Mouse (Mus musculus) small intestine, adult 2 months (tissue): ENCODE results near the gene Ptgr2.

ENCODE experiments used
- CTCF ChIP-seq: fragments of 200-500 bp; IDR thresholded peaks from 2 replicates; pipeline ENCODE4 v1.5.1; 2012; ENCODE audit warnings: low read depth, mild to moderate bottlenecking, control low read depth, inconsistent platforms, low read length, moderate library complexity, mixed read lengths; ENCODE audit not compliant: insufficient replicate concordance, insufficient read length; ENCODE audit errors: extremely low read depth
- POLR2A ChIP-seq: fragments of 200-500 bp; IDR thresholded peaks from 2 replicates; pipeline ENCODE4 v1.6.1; 2012; ENCODE audit warnings: low read depth, mild to moderate bottlenecking, control low read depth, inconsistent platforms, low read length, moderate library complexity

GRCm38 (mm10) chr12:84243076-84243770 is 41.8 kb upstream of the Ptgr2 start:
- TF ChIP-seq CTCF (no peak), POLR2A (no peak)
